Mouse (Mus musculus): ENCODE data around the gene Ano4.
A peak's percentile ranks its signal among the peaks of the same experiment; 100 is the strongest.
"Not testable (repeated sequence)": the region's sequence is repeated elsewhere in the genome, so short reads cannot be mapped to it uniquely, and the experiment has no call there.

The Ano4 gene

DNA sequence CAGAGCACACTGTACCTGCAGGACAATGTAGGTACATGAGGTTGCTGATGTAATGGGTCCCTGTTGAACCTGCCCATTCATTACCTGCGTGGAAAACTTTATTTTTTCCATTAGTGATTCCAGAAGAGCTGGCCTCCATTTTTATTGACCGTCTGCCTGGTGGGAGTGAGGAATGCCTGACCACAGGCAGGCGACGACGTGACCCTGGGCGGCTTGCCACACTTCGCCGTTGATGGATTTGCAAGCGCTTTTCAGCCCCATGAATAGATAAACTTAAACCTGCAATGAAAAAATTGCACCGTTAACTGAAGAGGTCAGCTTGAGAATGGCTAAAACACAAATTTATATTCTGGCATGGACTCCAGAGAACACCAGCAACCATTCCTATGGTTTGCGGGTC, 195.4 kb downstream of the Ano4 start:
- DNase-seq (ENCODE audit: low spot score) = no peak

DNA sequence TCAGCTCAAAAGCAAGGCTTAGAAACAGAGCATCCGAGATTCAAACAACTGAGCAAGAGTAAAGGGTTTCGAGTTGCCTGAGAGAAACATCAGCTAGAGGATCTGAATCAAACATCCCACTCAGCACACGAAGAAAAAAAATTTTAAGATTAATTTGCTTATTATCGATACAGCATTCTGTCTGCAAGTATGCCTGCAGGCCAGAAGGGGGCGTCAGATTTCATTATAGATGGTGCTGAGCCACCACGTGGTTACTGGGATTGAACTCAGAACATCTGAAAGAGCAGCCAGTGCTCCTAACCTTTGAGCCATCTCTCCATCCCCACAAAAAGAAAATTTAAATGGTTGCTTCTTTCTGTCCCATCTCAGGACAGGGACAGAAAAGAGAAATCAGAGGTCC, 223.2 kb downstream of the Ano4 start:
- no peak for DNase-seq (ENCODE audit: low spot score)

DNA sequence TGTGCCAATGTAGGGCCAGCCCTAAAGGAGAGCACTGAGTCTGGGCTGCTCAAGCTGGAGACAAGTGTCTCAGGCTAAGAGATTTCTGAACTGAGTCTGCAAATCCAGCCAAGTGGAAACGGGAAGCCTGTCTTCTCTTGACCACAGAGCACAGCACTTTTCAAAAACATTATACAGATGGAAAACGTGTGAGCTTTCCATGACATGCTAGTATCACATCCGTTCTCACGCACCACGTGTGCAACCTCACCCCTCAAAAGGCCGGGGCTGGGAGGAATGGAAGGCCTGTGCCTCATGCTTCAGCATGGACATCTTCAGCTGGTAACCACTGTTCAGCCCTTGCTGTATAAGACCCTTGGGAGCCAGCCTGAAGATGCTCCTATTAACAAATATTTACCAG, 230.2 kb downstream of the Ano4 start:
- no peak for DNase-seq (ENCODE audit: low spot score)

DNA sequence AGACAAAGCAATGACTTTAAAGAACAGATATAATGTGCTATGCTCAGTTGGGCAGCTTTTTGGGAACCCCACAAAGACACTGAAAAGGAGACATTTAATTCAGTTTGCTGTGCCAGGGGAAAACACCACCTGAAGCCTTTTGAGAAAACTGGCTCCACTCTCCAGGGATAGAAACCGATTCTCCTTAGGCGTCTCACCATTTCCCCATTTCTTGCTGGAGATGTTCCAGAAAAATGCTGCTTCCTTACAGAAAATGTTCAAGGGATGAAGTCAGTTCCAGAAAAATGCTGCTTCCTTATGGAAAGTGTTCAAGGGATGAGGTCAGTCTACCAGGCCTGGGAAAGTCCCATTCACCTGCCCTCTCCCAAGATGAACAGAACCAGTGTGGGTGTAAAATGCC, 233.1 kb downstream of the Ano4 start:
- DNase-seq (ENCODE audit: low spot score) = no peak

DNA sequence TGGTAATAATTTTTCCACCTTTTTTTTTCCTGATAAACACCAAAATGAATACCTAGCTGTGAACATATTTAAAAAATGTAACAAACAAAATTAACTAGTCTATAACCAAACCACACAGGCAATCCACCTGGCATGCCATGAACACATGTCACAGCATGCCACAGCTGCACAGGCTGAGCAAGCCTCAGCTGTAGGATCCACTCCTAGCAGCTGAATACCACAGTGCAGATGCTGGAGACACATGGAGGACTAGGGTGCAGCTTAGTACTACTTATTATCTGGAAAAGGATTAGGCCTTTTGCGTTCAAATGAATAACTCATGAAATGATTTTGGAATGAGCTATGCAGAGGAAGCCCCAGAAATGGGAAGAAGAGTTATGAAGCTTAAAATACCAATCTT, 233.6 kb downstream of the Ano4 start:
- DNase-seq (ENCODE audit: low spot score) = no peak

DNA sequence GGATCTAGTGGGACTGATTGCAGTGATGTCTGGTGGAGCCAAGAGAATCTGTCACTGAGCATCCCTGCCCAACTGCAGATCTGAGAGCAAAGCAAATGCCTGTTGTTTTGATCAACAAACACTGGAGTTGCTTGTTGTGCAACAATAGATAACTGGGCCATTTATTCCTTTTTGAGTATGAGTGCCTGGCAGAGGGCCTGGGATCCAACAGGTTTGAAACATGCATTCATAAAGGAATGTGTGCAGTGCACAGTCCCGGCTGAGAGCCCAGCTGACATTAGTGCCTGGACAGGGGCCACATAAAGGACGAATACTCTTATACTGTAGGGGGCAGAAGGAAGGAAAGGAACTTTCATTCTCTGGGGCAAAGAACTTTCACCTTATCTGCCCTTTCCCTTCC, 241.0 kb downstream of the Ano4 start:
- no peak for DNase-seq (ENCODE audit: low spot score)

DNA sequence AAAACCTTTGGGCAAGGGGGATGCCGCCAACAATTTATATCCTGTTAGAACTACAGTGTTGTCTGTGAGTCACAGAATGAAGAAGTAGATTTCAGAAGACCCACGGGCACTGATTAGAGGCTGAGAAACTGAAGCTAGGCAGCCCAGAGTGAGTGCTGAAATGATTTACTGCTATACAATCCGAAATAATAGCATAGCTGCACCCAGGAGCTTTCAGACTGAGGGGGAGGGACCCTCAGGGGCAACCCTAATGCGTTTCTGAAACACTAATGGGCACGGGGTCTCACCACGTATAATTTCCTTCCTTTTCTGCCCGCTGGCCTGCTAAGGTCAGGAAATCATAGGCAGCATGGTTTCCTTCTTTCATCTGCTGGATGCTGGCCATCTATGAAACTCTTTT, 242.5 kb downstream of the Ano4 start:
- no peak for DNase-seq (ENCODE audit: low spot score)

DNA sequence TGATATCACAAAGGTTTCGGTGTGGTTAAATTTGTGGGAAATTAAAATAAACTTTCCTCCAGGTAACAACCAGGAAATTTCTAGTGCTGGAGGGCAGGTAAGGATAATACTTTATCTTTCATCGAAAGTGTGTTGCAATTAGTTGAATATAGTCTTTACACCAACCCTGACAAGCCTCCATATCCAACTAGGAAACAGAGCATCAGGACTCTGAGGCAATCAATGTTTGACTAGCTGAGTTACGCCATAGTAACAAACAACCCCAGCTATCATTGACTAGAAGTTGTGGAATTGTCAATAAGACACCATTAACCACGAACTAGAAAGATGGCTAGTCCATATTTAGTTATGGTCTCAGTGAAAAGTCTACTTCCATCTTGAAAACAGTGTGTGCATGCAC, 246.4 kb downstream of the Ano4 start:
- no peak for DNase-seq (ENCODE audit: low spot score)

DNA sequence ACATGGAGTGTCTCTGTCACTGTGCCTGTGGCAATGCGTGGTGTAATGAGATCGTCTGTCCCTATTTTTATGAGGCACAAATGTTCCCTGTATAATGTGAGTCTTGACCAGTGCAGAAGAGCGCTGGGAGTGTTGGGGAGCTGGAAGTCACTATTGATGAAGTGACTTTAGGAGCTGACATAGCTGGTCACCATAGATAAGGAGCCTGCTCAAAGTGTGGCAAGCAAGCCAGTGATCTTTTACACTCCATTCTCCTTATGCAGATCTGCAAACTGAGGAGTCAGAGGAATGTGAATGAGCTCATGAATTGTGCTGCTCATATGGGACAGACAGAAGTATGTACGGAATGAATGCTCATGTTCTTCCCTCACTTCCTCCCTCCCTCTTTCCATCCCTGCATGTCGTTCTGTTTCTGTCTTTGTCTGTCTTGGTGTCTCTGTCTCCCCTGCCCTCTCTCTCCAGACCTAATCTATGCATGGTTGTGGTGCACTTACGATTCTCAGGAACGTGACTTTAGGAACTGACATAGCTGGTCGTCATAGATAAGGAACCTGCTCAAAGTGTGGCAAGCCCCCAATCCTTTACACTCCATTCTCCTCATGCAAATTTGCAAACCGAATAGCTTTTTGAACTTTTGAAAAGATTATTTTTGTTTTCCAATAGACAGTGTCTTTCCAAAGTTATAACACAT, 252.1 kb downstream of the Ano4 start:
- no peak for DNase-seq (ENCODE audit: low spot score)

DNA sequence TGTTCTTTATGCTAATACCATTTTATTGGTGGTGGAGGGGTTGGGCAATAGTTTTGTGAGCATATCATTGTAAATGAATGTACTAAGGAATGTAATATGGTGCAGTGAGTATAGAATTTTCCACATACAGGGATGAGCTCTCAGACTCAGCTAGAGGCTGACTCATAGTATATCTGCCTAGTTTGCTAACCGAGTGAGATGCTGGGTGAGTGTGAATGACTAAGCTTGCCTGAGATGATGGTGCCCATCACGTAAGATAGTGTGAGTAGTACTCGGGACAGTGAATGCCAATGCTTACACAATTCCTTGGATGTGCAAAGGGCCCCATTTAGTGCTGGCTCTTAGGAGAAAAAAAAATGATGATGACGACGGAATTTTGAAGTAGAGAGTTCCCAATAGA, 267.1 kb downstream of the Ano4 start:
- no peak for DNase-seq (ENCODE audit: low spot score)

DNA sequence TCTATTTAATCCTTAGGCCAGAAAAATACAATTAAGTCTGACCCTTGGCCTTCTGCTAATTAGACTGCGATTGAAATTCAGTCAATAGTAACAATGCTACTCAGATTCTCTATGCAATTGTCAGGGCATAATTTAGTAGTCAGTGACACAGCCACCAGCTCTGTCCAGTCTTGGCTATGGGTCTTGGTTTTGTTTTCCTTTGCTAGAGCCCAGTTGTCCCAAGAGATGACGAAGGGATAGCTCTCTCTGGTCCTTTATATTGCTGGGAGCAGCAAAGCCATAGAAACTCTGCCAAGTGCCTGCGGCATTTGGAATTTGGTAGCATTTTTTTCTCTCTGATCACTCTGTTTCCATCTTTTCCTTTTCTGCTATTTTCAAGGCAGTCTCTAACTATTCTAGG, 288.7 kb downstream of the Ano4 start:
- DNase-seq (ENCODE audit: low spot score) = no peak

DNA sequence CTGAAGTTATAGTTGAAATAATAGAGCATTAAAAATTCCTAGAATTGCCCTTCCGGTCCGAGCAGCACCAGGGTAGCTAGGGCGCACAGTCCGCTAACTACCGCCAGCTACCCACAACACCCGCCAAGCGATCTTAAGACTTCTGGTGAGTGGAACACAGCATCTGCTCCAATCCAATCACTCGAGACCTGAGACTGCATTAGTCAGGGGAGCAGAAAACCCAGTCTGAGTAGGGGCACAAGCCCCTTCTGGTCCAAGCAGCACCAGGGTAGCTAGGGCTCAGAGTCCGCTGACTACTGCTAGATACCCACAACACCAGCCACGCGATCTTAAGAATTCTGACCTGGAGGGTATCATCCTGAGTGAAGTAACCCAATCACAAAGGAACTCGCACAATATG, 299.6 kb downstream of the Ano4 start:
- DNase-seq (ENCODE audit: low spot score) = not testable (repeated sequence)

DNA sequence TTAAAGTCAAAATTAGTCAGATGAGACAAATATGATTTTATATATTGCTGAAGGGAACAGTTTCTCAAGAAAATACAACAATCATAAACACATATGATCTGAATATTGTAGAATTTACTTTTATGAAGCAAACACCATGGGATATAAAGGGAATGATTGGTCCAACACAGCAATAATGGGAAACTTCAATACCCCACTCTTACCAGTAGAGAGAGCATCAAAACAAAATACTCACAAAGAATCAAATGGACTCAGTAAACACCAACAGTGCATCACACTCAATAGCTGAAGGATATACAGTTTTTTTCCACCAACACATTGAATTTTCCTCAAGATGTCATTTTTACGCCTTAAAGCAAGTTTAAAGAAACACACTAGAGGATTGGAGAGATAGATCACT, 300.4 kb downstream of the Ano4 start:
- DNase-seq (ENCODE audit: low spot score) = no peak

DNA sequence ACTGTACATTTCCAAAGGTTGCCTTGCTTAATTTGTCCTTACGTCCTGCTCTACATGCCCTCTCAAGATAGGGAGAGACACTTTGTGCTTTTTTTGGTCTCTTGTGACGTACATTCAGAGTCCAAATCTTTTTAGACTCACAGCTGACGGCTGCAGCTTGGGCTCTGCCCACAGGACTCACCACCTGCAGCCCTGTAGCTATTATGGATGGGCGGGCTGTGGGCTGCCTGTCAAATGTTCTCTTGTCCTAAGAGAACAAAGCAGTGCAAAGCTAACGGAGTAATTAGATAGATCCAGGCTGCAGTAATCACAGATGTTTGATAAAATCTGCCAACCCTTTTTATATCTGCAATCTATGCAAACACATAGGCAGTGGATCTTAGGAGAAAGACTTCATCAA, 325.6 kb downstream of the Ano4 start:
- no peak for DNase-seq (ENCODE audit: low spot score)

DNA sequence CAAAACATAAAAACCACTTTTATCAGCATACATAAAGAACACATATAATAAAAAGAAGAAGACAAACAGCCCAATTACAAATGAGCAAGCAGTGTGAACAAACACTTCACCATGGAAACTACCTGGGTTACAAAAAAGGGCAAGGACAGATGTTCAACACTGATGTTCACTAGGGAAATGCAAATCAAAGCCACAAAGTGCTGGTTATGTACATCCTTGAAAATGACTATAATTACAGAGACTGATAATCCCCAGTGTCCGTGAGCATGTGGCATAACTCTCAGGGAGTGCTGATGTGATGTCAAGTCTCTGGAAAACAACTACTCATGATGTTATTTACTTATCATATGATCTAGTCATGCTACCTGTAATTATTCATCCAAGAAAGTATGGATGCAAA, 336.3 kb downstream of the Ano4 start:
- DNase-seq (ENCODE audit: low spot score) = no peak

DNA sequence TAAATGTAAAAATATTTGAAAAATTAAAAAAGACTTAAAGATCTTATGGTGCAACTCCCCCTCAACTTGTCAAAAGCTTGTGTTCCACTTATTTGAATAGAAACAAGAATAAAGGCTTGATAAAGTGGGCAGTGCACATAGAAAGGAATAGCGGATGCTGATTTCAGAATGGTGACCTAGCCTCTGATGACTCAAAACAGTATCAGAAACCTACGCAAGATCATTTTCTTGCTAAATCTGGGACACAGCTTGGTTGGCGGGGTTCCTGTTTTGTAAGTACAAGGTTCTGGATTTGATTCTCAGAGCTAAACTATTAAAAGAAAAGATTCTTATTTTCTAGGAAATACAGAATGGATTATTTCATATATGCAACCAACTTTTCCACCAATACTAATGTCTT, 340.0 kb downstream of the Ano4 start:
- DNase-seq (ENCODE audit: low spot score) = no peak

DNA sequence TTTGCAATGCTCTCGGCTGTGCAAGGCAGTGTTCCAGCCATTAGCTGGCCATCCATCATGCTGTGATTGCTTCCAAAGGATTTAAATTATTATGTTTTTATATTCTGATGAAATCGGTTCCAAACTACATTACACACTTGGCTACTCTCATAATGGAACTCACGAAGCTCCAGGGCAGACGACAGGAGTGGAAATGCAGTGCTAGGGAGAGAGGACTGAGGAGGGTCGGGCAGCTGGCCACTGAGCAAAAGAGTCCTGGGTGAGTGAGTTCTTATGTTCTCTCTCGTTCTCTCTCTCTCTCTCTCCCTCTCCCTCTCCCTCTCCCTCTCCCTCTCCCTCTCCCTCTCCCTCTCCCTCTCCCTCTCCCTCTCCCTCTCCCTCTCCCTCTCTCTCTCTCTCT, 357.6 kb downstream of the Ano4 start:
- no peak for DNase-seq (ENCODE audit: low spot score)

DNA sequence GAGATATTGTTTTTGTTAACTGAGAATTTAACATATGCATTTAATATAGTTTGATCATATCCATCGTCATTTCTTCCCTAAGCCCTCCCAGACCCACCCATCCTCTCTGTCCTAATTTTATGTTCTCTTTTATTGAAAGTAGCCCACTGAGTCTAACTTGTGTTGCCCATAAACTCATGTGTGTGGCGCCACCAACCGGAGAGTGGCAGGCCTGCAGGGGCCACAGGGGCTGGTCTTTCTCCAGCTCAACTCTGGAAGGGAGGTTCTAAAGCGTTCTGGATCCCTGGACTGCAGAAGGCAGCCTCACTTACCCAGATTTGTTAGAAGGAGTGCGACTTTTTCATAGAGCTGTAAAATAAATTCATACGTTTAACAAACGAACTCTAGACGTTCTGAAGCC, 361.1 kb downstream of the Ano4 start:
- DNase-seq (ENCODE audit: low spot score) = peak; percentile 64

DNA sequence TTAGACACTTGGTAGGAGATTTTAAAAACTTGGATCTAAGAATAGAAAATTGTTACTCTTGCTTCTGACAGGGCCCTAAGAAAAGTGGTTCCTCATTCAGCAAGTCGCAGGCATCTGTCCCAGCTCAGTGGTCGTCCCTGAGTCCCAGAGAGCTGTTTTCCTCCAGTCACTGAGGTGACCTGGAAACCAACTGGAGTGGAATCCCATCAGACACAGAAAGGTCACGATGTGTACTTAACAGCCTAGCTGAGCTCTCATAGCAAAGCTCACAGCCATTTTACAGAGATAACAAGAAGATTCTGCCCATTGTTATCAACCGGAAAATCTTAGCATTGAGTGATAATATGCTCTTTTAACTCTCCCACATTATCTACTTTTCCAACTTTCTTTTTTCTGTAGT, 365.1 kb downstream of the Ano4 start:
- no peak for DNase-seq (ENCODE audit: low spot score)

DNA sequence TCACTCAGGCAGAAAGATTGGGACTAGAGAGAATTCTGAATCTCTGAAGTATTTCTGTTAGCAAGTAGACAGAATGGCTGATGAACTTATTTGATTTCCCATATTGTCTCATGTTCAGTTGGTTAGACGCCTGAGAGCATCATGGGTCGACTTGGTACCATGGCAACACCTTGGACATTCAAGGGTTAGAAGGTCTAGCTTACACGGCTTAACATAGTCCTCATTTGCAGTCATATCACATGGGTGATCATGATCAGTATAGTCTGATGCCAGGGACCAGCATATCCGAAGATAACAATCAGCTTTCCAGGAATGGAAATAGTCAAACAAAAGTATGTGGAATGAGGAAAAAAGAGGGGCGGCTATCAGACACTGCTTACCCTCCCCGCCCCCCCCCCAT, 365.6 kb downstream of the Ano4 start:
- DNase-seq (ENCODE audit: low spot score) = no peak

DNA sequence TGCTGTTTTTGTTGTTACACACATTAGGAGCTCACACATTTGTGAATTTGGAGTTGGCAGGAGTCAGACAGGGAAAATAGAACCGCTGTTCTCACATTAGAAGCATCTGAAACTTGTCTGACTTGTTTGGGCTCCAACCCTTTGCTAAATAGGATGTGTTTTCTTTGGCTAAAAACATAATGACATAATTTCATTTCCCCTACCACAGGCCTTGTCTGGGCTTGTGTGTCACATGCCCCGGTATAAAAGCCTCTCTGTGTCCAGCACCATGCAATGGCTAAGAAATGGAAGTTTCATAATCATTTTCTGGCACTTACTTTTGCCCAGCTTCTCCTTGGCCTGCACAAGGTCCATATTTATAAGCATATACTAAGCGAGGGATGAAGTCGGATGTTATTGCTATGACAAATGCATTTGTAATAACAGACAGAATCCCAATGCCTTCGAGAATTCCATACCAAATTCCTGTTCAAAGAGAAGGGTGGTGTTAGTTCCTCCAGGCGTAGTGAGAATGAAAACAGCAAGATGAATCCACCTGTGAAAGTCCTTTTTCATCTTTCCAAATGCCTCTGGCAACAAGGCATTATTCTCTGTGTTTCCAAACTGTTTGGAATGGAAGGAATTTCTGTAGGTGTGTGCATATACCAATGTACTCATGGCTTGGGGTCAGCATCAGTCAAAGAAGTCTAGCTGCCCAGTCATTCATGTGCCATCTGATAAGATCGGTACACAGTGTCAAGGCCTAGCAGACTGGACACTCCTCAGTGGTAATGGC, 373.4 kb downstream of the Ano4 start:
- peak; percentile 57 for DNase-seq (ENCODE audit: low spot score)

DNA sequence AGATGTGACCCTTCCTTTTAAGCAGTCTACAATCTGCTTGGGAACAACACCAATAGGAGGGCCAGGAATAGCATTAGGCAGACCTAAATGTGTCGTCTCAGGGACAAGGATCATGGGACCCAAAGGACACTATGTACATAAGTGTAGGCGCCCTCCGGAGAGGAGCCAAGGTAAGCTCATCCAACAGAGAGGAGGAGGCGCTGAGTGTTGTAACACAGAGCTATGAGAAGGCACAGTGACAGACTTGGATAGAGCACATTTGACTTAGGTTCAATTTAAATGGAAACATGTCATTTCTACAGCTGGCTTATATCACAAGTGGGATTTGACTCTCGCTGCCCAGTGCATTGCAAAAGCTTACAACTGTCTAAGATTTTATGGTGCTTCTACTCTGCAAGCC, 376.0 kb downstream of the Ano4 start:
- no peak for DNase-seq (ENCODE audit: low spot score)

DNA sequence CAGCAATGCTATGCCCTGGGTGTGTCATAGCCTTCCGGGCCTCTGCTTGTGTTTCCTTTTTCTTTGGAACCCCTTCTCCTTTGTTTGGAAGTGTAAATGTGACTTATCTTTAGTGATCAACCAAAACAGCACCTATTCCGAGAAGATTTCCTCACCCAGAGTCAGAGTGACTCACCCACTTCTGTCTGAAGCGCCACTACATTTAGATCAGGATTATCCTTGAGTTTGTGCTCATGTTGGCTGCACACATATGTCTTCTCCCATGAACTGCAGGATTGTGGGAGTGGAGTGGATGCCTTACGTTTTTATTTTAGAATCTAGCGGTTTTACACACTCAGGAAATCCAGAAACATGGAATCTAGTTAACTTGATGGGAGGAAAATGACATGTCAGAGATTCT, 383.8 kb downstream of the Ano4 start:
- no peak for DNase-seq (ENCODE audit: low spot score)

DNA sequence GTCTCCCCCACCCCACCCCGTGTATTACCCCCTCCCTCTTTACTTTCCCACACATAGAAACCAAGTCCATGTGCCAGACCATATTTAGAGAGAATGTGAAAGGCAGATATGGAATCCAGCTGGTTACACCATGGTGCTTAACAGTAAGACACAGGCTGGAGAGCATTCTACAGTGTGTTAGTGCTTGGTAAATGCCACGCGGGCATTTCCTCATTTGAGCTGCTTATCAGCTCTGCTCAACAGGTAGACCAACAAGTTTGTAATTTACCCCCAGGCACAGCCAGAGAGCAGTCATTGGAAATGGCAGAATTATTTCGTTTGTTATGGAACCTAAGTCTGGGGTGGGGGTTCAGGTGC, 394.3 kb downstream of the Ano4 start:
- no peak for DNase-seq (ENCODE audit: low spot score)

Measured in urinary bladder, postnatal 14 days (tissue).